Mouse (Mus musculus) MEL (cell line): ENCODE measurements around the gene Fastk. TPM values are rescaled to one million over a fixed set of nuclear protein-coding genes. Genes with fewer than 3 reads are reported as not detected.

Experiments
- DNase-seq: peaks from one replicate; pipeline ENCODE4 v3.0.0; 2011; ENCODE audit warnings: low read depth, low spot score
- H3K27ac ChIP-seq: 2 replicates; pipeline ENCODE4 v1.5.1; 2012; ENCODE audit warnings: low read depth, mild to moderate bottlenecking, control low read depth, low read length, moderate library complexity; ENCODE audit not compliant: control insufficient read depth
- H3K27me3 ChIP-seq, 2 experiments: fragments of 150-350 bp in 1 of 2; sonication (generic) in 1 of 2; 2 replicates each; pipeline ENCODE4 v1.6.1; 2012; ENCODE audit warnings: low read length in 2 of 2, mild to moderate bottlenecking in 2 of 2, improper control_type of control experiment in 1 of 2, moderate library complexity in 1 of 2; ENCODE audit not compliant: insufficient read depth in 2 of 2, control insufficient read depth in 1 of 2
- H3K36me3 ChIP-seq, 2 experiments: 2 replicates each; pipeline ENCODE4 v1.6.1; 2012 to 2014; ENCODE audit warnings: low read length in 2 of 2, improper control_type of control experiment in 1 of 2, inconsistent platforms in 1 of 2, mild to moderate bottlenecking in 1 of 2; ENCODE audit not compliant: insufficient read depth in 2 of 2, control insufficient read depth in 1 of 2
- H3K4me1 ChIP-seq, 2 experiments: fragments of 150-350 bp in 1 of 2; sonication (generic) in 1 of 2; 2 replicates each; pipeline ENCODE4 v1.6.1; 2012; ENCODE audit warnings: low read length in 2 of 2, improper control_type of control experiment in 1 of 2, mild to moderate bottlenecking in 1 of 2; ENCODE audit not compliant: insufficient read depth in 2 of 2, control insufficient read depth in 1 of 2
- H3K4me3 ChIP-seq, 2 experiments: fragments of 150-350 bp in 1 of 2; sonication (generic) in 1 of 2; 2 replicates each; pipeline ENCODE4 v1.5.1; 2012; ENCODE audit warnings: low read depth in 2 of 2, low read length in 2 of 2, mild to moderate bottlenecking in 2 of 2, moderate library complexity in 2 of 2, control low read depth in 1 of 2, improper control_type of control experiment in 1 of 2; ENCODE audit not compliant: control insufficient read depth in 1 of 2, insufficient read depth in 1 of 2
- H3K79me2 ChIP-seq: 2 replicates; pipeline ENCODE4 v1.6.1; 2012; ENCODE audit warnings: mild to moderate bottlenecking, low read length, moderate library complexity; ENCODE audit not compliant: control insufficient read depth, poor library complexity, insufficient read depth
- H3K9ac ChIP-seq: 2 replicates; pipeline ENCODE4 v1.6.1; 2012; ENCODE audit warnings: low read depth, mild to moderate bottlenecking, control low read depth, low read length, moderate library complexity; ENCODE audit not compliant: control insufficient read depth, poor library complexity, severe bottlenecking
- H3K9me3 ChIP-seq: fragments of 150-350 bp; sonication (generic); replicated peaks from 2 replicates; pipeline ENCODE4 v1.6.1; 2012; ENCODE audit warnings: mild to moderate bottlenecking, low read length, improper control_type of control experiment, moderate library complexity; ENCODE audit not compliant: insufficient read depth
- BHLHE40 ChIP-seq: IDR thresholded peaks from 2 replicates; pipeline ENCODE4 v1.6.1; 2012; ENCODE audit warnings: low read depth, mild to moderate bottlenecking, inconsistent platforms, low read length, improper control_type of control experiment, borderline replicate concordance
- CHD2 ChIP-seq: IDR thresholded peaks from 2 replicates; pipeline ENCODE4 v1.6.1; 2011; ENCODE audit warnings: low read length, improper control_type of control experiment
- CTCF ChIP-seq, 3 experiments: IDR thresholded peaks in 2 of 3; conservative IDR thresholded peaks in 1 of 3; 2 replicates each; pipeline ENCODE4 v1.5.1; 2011 to 2012; ENCODE audit warnings: low read length in 3 of 3, low read depth in 2 of 3, mild to moderate bottlenecking in 2 of 3, improper control_type of control experiment in 1 of 3, inconsistent platforms in 1 of 3, mixed read lengths in 1 of 3, moderate library complexity in 1 of 3; ENCODE audit not compliant: control insufficient read depth in 1 of 3, insufficient read depth in 1 of 3, poor library complexity in 1 of 3, severe bottlenecking in 1 of 3
- E2F4 ChIP-seq: IDR thresholded peaks from 2 replicates; pipeline ENCODE4 v1.6.1; 2011; ENCODE audit warnings: low read depth, low read length, improper control_type of control experiment, borderline replicate concordance
- ELF1 ChIP-seq: IDR thresholded peaks from 2 replicates; pipeline ENCODE4 v1.6.1; 2014; ENCODE audit warnings: low read depth, mild to moderate bottlenecking, inconsistent platforms, low read length, improper control_type of control experiment, moderate library complexity
- GATA1 ChIP-seq: IDR thresholded peaks from 2 replicates; pipeline ENCODE4 v1.6.1; 2011; ENCODE audit warnings: low read depth, low read length, improper control_type of control experiment
- HCFC1 ChIP-seq: IDR thresholded peaks from 2 replicates; pipeline ENCODE4 v1.6.1; 2012; ENCODE audit warnings: low read depth, mild to moderate bottlenecking, inconsistent platforms, low read length, improper control_type of control experiment, moderate library complexity
- JUND ChIP-seq: IDR thresholded peaks from 2 replicates; pipeline ENCODE4 v1.6.1; 2011; ENCODE audit warnings: low read depth, mild to moderate bottlenecking, improper control_type of control experiment, low read length
- KAT2A ChIP-seq: conservative IDR thresholded peaks from 2 replicates; pipeline ENCODE4 v1.6.1; 2012; ENCODE audit warnings: low read depth, low read length, improper control_type of control experiment, inconsistent platforms
- MAX ChIP-seq: IDR thresholded peaks from 2 replicates; pipeline ENCODE4 v1.6.1; 2011; ENCODE audit warnings: low read length, improper control_type of control experiment
- MAZ ChIP-seq: IDR thresholded peaks from 2 replicates; pipeline ENCODE4 v1.6.1; 2012; ENCODE audit warnings: low read depth, mild to moderate bottlenecking, inconsistent platforms, low read length, improper control_type of control experiment
- MXI1 ChIP-seq: IDR thresholded peaks from 2 replicates; pipeline ENCODE4 v1.6.1; 2011; ENCODE audit warnings: mild to moderate bottlenecking, low read depth, low read length, improper control_type of control experiment
- NELFE ChIP-seq: IDR thresholded peaks from 2 replicates; pipeline ENCODE4 v1.6.1; 2011; ENCODE audit warnings: low read depth, low read length, improper control_type of control experiment
- NRF1 ChIP-seq: IDR thresholded peaks from 2 replicates; pipeline ENCODE4 v1.6.1; 2014; ENCODE audit warnings: low read depth, mild to moderate bottlenecking, inconsistent platforms, low read length, improper control_type of control experiment, moderate library complexity; ENCODE audit not compliant: poor library complexity, insufficient read depth, severe bottlenecking
- POLR2A ChIP-seq, 2 experiments: IDR thresholded peaks; 2 replicates each; pipeline ENCODE4 v1.6.1; 2011 to 2012; ENCODE audit warnings: low read length in 2 of 2, mild to moderate bottlenecking in 2 of 2, control low read depth in 1 of 2, improper control_type of control experiment in 1 of 2, low read depth in 1 of 2, moderate library complexity in 1 of 2; ENCODE audit not compliant: control insufficient read depth in 1 of 2, insufficient read depth in 1 of 2, poor library complexity in 1 of 2
- RAD21 ChIP-seq: IDR thresholded peaks from 2 replicates; pipeline ENCODE4 v1.6.1; 2011; ENCODE audit warnings: mild to moderate bottlenecking, low read depth, low read length, improper control_type of control experiment
- RCOR1 ChIP-seq: IDR thresholded peaks from 2 replicates; pipeline ENCODE4 v1.6.1; 2012; ENCODE audit warnings: low read depth, mild to moderate bottlenecking, inconsistent platforms, low read length, improper control_type of control experiment
- SIN3A ChIP-seq: IDR thresholded peaks from 2 replicates; pipeline ENCODE4 v1.6.1; 2012; ENCODE audit warnings: low read length, improper control_type of control experiment, inconsistent platforms
- SMC3 ChIP-seq: IDR thresholded peaks from 2 replicates; pipeline ENCODE4 v1.6.1; 2011; ENCODE audit warnings: low read depth, low read length, improper control_type of control experiment
- TAL1 ChIP-seq: IDR thresholded peaks from 2 replicates; pipeline ENCODE4 v1.6.1; 2012; ENCODE audit warnings: mild to moderate bottlenecking, inconsistent platforms, low read length, moderate library complexity, mixed read lengths
- TBP ChIP-seq: IDR thresholded peaks from 2 replicates; pipeline ENCODE4 v1.8.0; 2011; ENCODE audit warnings: low read depth, low read length, improper control_type of control experiment
- UBTF ChIP-seq: IDR thresholded peaks from 2 replicates; pipeline ENCODE4 v1.6.1; 2012; ENCODE audit warnings: low read depth, mild to moderate bottlenecking, inconsistent platforms, low read length, improper control_type of control experiment, moderate library complexity, borderline replicate concordance; ENCODE audit not compliant: insufficient read depth
- USF1 ChIP-seq: IDR thresholded peaks from 2 replicates; pipeline ENCODE4 v1.6.1; 2014; ENCODE audit warnings: low read depth, mild to moderate bottlenecking, inconsistent platforms, low read length, improper control_type of control experiment, moderate library complexity
- ZC3H11A ChIP-seq: IDR thresholded peaks from 2 replicates; pipeline ENCODE4 v1.6.1; 2012; ENCODE audit warnings: low read depth, mild to moderate bottlenecking, inconsistent platforms, low read length, improper control_type of control experiment
- polyA plus RNA-seq, 2 experiments: library from polyadenylated mRNA; stranded (reverse) in 1 of 2; unstranded in 1 of 2; fragments of >175 nt in 1 of 2; fragments of >200 nt in 1 of 2; gene quantifications; 2 replicates each; pipeline versions ENCODE4 v1.2.1 to v1.2.4; 2012; ENCODE audit warnings: low replicate concordance in 2 of 2, low read depth in 1 of 2; ENCODE audit not compliant: insufficient read length in 2 of 2, insufficient read depth in 1 of 2, missing spikeins in 1 of 2
- total RNA-seq: library from RNA; depleted of rRNA; stranded (reverse); fragments of 300-350 nt; gene quantifications from 2 replicates; pipeline ENCODE4 v1.2.3, GENCODE M21; 2012

The Fastk gene
- total and polyA plus RNA-seq, 3 experiments, result 111 to 273 (median 228) TPM

DNA sequence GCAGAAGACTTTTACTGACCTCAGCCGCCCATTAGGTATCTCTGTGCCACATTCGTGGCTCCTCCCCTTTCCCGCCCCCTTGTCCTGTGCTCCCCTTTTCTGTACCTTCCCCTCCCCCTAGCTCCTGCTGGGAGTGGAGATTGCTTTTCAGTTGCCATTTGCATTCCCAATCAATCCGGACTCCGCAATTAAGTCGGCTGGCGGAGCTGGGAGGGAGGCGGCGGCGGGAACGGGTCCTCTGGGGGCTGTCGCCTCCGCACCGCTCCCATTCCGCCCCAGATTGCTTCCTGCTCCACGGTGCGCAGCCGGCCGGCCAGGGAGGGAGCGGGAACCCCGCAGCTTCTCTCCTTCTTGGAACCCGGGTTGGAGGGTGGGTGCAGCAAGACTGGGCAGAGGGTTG is 39.9 kb upstream of the Fastk start:
- H3K36me3 ChIP-seq, result peaks cover 0 to 20% of the 10 kb centered on the region in 2 experiments; a peak in 2 of 4 replicates
- no peak overlapping the region for H3K4me3 ChIP-seq
- TF ChIP-seq USF1 (no peak), GATA1 (no peak), MAX (no peak), RAD21 (no peak), SIN3A (no peak), BHLHE40 (no peak), NRF1 (no peak), MAZ (no peak), CTCF (IDR thresholded peaks at IDR 0.05 in 2 of 3, conservative IDR thresholded peaks at IDR 0.05 in 1 of 3; ENCODE audit: control insufficient read depth in 1 of 3, insufficient read depth in 1 of 3, low read depth in 2 of 3, low read length in 3 of 3, poor library complexity in 1 of 3, severe bottlenecking in 1 of 3) (no peak), NELFE (no peak), ELF1 (no peak)
- no peaks in the 10 kb centered on the region for H3K4me1 ChIP-seq
- no peak overlapping the region for H3K9ac ChIP-seq
- no peaks in the 10 kb centered on the region for H3K9me3 ChIP-seq
- no peak overlapping the region for H3K27ac ChIP-seq
- H3K27me3 ChIP-seq, result no peaks in the 10 kb centered on the region
- no peaks in the 10 kb centered on the region for H3K79me2 ChIP-seq
- DNase-seq, result no peak

DNA sequence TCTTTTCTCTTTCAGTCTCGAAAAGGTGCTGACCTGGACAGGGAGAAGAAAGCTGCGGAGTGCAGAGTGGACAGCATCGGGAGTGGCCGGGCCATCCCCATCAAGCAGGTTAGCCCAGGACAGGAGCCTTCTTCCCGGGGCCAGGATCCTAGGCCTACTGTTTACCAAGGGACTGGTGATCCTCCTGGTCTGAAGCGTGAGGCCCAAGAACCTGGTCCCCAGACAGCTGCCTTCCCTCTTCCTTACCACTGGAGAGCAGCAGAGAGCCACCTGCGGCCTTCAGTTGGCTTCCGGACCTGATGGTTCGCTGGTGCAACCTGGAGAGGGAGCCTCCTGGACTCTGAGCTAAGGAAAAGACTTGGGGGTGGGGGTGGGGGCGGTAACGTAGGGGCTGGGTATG is 38.2 kb upstream of the Fastk start:
- no peak overlapping the region for H3K9ac ChIP-seq
- no peaks in the 10 kb centered on the region for H3K9me3 ChIP-seq
- no peak overlapping the region for H3K27ac ChIP-seq
- no peaks in the 10 kb centered on the region for H3K79me2 ChIP-seq
- no peak overlapping the region for H3K4me3 ChIP-seq
- no peaks in the 10 kb centered on the region for H3K27me3 ChIP-seq
- no peaks in the 10 kb centered on the region for H3K4me1 ChIP-seq
- peak; percentile 71 for DNase-seq
- H3K36me3 ChIP-seq, result peaks cover 0 to 21% of the 10 kb centered on the region in 2 experiments; a peak in 2 of 4 replicates
- TF ChIP-seq MXI1, result no peak
- peak; percentile 65 for TF ChIP-seq SMC3
- no peak for TF ChIP-seq RCOR1
- TF ChIP-seq RAD21, result peak; percentile 67
- TF ChIP-seq TAL1, result no peak
- peak; percentile 31 for TF ChIP-seq ZC3H11A
- no peak for TF ChIP-seq NRF1
- TF ChIP-seq E2F4, result no peak
- TF ChIP-seq HCFC1, result no peak
- TF ChIP-seq KAT2A, result no peak
- no peak for TF ChIP-seq JUND
- TF ChIP-seq CHD2, result no peak
- TF ChIP-seq POLR2A (IDR thresholded peaks at IDR 0.05; ENCODE audit: control insufficient read depth in 1 of 2, insufficient read depth in 1 of 2, low read depth in 1 of 2, low read length in 2 of 2, poor library complexity in 1 of 2), result no peak
- TF ChIP-seq TBP, result no peak
- no peak for TF ChIP-seq UBTF
- TF ChIP-seq CTCF (IDR thresholded peaks at IDR 0.05 in 2 of 3, conservative IDR thresholded peaks at IDR 0.05 in 1 of 3; ENCODE audit: control insufficient read depth in 1 of 3, insufficient read depth in 1 of 3, low read depth in 2 of 3, low read length in 3 of 3, poor library complexity in 1 of 3, severe bottlenecking in 1 of 3), result peak; percentile 75 to 89 (median 86)
- TF ChIP-seq SIN3A, result no peak
